Mouse (Mus musculus) CH12F3 (cell line): Measurements from ENCODE around the gene Alk.
"Not testable (repeated sequence)": the region's sequence is repeated elsewhere in the genome, so short reads cannot be mapped to it uniquely, and the experiment has no call there.

Experiments
- in situ Hi-C: fragments of 300-500 bp; cut with MboI; formaldehyde crosslinking; loops from 2 replicates; pipeline ENCODE4 v1.14.3; 2020; ENCODE audit warnings: low sequenced_read_pairs

The Alk gene

GRCm38 (mm10) chr17:72532266-72532665, 72.2 kb downstream of the Alk start:
- in situ Hi-C loops, result no loop called here

DNA sequence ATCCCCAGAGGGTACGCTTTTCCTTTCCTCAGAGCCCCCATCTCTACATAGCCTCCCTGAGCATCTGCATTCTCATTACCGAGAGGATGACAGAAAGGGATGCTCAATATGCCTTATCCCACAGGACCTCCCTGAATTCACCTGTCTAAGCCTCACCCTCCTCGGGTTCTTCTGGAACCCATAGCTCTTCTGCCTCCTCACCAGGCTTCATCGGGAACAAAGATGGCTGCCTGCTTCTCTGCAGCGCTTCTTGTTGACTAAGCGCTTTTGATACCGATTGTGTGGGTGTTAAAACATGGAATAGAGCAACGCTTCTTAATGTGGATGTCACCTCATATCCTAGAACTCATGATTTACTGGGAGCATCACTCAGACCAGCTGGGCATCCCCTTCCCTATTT, 75.9 kb downstream of the Alk start:
- in situ Hi-C loops, result no loop called here

GRCm38 (mm10) chr17:72527481-72527880, 76.9 kb downstream of the Alk start:
- in situ Hi-C loops, result no loop called here

DNA sequence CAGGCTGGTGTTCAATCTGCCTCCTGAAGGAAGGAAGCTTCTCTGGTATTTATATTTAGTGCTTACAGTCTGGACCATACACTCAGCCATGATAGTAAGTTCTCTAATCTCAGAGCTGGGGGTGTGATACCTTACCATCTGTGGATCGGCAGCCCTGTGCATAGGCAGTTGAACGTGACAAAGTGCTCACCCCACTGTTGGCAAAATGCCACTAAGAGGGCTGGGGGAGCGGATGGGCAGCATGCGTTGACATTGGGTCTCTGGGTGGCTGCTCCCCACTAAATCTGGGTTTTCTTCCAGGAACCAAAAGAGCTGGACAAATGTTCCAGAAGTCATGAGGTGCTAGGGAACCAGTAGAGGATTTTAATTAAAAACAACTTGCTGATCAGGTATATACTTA, 78.1 kb downstream of the Alk start:
- in situ Hi-C loops, result no loop called here

- in situ Hi-C loops, result no loop called here
Observed at GRCm38 (mm10) chr17:72524839-72525238, 79.6 kb downstream of the Alk start.

- in situ Hi-C loops, result no loop called here
Observed at GRCm38 (mm10) chr17:72523006-72523405, 81.4 kb downstream of the Alk start.

GRCm38 (mm10) chr17:72522381-72522780, 82.0 kb downstream of the Alk start:
- in situ Hi-C loops, result no loop called here

GRCm38 (mm10) chr17:72521353-72521752, 83.1 kb downstream of the Alk start:
- in situ Hi-C loops, result no loop called here

DNA sequence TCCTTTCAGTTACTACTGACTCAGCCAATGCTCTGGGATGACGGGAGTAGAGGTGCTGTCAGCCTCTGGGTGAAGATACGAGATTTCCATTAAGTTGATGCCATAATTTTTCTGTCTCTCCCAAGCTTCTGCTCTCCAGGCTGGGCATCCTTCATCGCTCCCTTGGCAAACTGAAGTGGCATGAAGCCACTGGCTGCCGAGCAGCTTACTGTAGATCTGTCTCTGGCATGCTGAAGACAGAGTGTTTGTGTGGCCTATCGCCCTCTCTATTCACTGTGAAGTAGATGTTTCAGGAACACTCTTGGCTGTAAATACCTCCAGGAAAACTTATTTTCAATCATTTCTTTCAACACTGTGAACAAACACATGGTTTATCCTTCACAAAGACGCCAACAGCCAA, 93.7 kb downstream of the Alk start:
- in situ Hi-C loops, result no loop called here

GRCm38 (mm10) chr17:72508678-72509394, 95.6 kb downstream of the Alk start:
- in situ Hi-C loops, result no loop called here

DNA sequence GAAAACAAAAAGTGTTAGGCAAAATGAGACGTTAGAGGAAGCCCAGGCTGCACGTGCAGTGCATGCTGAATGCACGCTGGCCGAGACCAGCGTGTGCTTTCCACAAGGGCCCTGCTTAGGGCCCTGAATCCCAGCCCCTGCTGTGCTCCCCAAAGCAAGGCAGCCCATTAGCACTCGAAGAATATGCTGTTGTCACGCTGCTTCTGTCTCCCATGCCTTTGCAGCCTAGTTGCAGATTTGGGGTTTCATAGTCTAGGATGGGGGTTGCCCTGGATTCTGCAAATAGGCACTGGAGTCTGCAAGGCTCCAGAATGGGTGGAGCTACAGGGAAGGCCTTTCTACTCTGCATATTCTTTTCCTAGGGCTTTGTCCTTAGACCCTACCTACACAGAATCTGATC, 99.2 kb downstream of the Alk start:
- in situ Hi-C loops, result no loop called here

DNA sequence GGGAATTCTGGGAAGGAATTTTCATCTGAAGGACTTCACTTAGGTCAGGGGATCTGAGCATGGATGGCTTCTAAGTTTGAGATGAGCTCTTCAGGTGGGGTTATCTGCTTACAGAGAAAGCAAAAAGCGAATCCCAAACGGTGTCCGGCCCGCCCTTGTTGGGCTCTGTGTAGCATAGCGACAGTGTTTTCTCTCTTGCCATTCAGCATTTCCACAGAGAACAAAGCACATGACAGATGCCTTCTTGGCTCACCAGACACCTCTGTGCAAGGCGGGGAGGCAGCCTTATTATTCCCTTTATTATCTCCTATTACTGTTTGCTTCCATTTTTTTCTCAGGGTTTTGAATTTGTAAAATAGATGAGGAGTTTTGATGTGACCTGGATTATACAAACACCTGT, 99.8 kb downstream of the Alk start:
- in situ Hi-C loops, result no loop called here

GRCm38 (mm10) chr17:72495395-72495794, 109.0 kb downstream of the Alk start:
- in situ Hi-C loops, result no loop called here

DNA sequence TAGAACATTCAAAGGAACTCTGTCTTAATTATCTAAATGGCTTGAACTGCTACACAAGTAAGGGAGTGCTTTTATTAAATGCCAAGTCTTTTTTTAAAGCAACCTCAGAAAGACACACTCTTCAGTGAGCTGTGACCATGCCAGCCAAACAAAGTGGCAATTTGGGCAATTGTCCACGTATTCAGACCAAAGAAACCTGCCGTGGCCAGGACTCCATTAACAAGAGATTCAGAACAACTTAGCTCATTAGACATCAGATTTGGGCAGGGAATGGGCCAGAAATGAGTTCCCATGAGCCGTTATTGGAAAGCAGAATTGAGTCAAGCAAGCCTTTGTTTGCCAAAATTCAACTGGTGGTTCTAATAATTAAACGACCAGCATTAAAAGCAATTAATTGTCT, 118.8 kb downstream of the Alk start:
- in situ Hi-C loops, result no loop called here

- in situ Hi-C loops, result not testable (repeated sequence)
Observed at GRCm38 (mm10) chr17:72479260-72479659, 125.2 kb downstream of the Alk start.

DNA sequence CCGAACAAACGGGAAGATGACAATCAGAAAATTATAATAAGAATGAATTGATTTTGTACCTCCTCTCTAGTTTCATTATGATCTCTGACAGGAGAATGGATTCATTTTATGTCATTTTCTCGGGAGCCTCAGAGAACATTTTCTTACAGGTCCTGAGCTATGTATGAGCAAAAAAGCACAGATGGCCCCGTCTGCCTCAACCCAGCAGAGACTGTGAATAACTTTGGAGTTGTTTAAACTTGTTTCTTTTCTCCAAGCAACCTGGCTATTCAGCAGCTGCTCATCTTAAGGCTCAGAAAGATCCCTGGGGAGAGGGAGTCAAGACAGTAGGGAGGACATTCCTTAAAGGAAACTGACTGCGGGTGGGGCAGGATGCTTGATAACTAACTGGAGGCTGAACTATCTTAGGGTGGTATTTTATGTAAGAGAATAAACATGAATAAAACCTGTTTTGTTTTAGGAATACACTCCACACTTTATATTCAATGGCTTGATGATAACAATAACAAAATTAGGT, 126.5 kb downstream of the Alk start:
- in situ Hi-C loops, result no loop called here

GRCm38 (mm10) chr17:72476956-72477355, 127.5 kb downstream of the Alk start:
- in situ Hi-C loops, result no loop called here

GRCm38 (mm10) chr17:72474166-72474565, 130.3 kb downstream of the Alk start:
- in situ Hi-C loops, result no loop called here

GRCm38 (mm10) chr17:72448477-72448876, 155.9 kb downstream of the Alk start:
- in situ Hi-C loops, result no loop called here

- in situ Hi-C loops, result no loop called here
Observed at GRCm38 (mm10) chr17:72445204-72446177, 158.9 kb downstream of the Alk start.

DNA sequence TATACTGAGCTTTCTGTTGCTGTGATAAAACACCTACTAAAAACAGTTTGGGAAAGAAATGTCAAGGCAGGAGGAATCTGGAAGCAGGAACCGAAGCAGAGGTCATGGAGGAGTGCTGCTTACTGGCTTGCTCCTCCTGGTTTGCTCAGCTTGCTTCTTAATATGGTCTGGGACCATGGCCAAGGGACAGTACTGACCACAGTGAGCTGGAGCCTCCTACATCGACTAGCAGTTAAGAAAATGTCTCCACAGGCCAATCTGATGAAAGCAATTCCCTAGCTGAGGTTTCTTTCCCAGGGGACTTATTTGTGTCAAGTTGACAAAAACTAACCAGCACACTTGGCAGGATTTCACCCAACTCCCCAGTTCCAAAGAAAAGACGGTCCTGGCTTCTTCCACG, 187.0 kb downstream of the Alk start:
- in situ Hi-C loops, result no loop called here

GRCm38 (mm10) chr17:72414676-72415075, 189.8 kb downstream of the Alk start:
- in situ Hi-C loops, result no loop called here
